Mouse (Mus musculus) neutrophil, adult 5-6 weeks (primary cell): Measurements from ENCODE around the gene Slc29a1. TPM values are rescaled to one million over a fixed set of nuclear protein-coding genes. Genes with fewer than 3 reads are reported as not detected.

Source experiments
- ATAC-seq: fragments of 151-379, 151-347 bp; 2 replicates; pipeline ENCODE4 v1.8.0; 2017; ENCODE audit warnings: mild to moderate bottlenecking, moderate TSS enrichment; ENCODE audit not compliant: insufficient number of reproducible peaks, poor library complexity, low FRiP score, severe bottlenecking; ENCODE audit errors: extremely low read depth
- total RNA-seq: library from RNA; stranded (forward); fragments of 200-1000 nt; gene quantifications from 2 replicates; pipeline ENCODE4 v1.2.3, GENCODE M21; 2017

Gene Slc29a1
- total RNA-seq, 1 experiment from 2014 or later = 5.9 TPM

- ATAC-seq = no peak
Measured at GRCm38 (mm10) chr17:45593479-45593878, 5.9 kb downstream of the Slc29a1 start.

GRCm38 (mm10) chr17:45592606-45593431, 6.6 kb downstream of the Slc29a1 start:
- ATAC-seq = no peak

GRCm38 (mm10) chr17:45591701-45592605, 7.5 kb downstream of the Slc29a1 start:
- ATAC-seq = no peak

DNA sequence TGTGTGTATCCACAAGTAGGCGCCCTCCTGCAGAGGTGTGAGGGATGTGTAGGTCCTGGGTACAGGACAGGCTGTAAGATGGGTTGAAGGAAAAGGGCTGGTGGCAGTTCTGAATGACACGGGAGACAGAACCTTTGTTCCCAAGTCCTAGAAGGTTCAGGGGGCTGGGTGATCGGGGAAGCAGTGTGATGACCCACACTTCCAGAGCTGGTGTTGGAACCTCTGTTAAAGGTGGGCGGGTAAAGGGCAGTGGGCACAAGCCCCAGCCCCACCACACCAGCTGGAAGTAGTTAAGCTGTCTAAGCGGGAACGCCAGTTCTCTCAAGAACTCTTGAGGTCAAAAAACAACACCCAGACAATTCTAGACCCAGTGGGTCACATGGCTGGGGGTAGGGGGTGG, 9.0 kb downstream of the Slc29a1 start:
- ATAC-seq = no peak

- ATAC-seq = no peak
Measured at GRCm38 (mm10) chr17:45589844-45590243, 9.6 kb downstream of the Slc29a1 start.

GRCm38 (mm10) chr17:45589236-45589635, 10.2 kb downstream of the Slc29a1 start:
- ATAC-seq = no peak

- no peak for ATAC-seq
Measured at GRCm38 (mm10) chr17:45588370-45588769, 11.0 kb downstream of the Slc29a1 start.

GRCm38 (mm10) chr17:45586449-45586837, 13.0 kb downstream of the Slc29a1 start:
- no peak for ATAC-seq

GRCm38 (mm10) chr17:45585725-45586448, 13.5 kb downstream of the Slc29a1 start:
- ATAC-seq = no peak

DNA sequence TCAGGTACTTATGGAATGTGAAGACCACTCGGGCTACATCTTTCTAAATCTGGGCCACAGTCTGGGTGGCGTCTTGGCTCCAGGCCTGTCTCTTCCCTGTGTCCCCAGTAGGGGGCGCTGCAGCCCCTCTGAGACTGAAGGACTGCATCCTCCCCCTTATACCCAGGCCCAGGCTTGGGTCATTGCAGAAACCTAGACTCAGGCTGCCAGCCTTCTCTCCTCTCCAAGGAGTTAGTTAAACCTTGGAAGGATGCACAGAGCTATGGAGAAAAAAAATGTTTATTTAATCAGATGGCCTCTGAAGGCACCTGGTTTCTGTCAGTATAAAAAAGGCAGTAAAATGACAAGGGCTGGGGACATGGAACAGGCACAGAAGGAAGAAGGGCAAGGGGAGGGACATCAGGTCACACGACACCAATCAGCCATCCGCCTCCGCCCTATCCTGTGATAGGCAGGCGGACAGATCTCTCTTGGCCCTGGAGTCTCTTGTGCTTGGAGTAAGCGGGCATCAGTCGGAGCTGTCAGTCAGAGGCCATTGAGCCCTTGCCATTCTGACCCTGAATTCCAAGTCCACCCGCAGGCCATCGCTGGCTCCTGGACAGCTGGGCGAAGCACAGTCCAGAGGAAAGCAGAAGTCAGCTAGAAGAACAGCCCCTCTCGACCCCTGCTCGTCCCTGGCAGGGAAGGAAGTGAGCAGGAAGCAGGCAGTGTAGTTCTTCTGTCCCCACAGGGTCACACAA, 14.3 kb downstream of the Slc29a1 start:
- peak; percentile 24; the same call in 1 of the 2 replicates for ATAC-seq

DNA sequence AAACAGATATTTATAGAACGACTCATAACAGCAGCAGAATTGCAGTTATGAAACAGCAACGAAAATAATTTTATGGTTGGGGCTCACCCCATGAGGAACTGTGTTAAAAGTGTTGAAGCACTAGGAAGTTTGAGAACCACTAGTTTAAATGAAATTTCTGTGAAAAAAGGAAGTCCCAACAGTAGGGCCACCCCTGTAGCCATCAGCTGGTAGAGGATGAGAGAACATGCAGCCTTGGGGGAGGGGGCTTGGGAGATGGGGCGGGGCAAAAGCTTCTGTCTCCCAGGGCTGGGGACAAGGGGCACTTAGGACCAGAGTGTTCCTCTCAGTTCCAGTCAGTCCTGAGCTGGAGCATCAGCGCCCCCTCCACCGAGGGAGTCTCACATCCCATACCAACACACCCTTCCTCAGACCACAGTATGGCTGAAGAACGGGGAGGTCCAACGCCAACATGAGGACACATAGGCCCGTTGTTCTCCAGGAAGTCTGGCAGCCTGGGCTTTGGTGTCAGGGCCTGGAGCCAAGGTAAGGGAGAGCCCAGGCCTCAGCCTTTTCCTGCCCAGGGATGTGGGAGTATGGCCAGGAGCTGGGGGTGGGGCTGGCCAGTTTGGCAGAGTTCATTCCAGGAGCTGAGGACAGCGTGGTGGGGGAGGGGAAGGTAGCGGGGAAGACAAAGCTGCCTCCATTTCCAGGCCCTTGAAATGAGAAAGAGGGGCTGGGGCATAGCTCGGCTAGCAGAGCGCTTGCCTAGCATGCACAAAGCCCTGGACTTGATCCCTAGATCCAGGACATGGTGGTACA, 15.1 kb downstream of the Slc29a1 start:
- ATAC-seq = no peak

- no peak for ATAC-seq
Measured at GRCm38 (mm10) chr17:45582715-45583355, 16.6 kb downstream of the Slc29a1 start.

GRCm38 (mm10) chr17:45582188-45582587, 17.2 kb downstream of the Slc29a1 start:
- no peak for ATAC-seq

GRCm38 (mm10) chr17:45581567-45581983, 17.8 kb downstream of the Slc29a1 start:
- ATAC-seq = peak; percentile 68

DNA sequence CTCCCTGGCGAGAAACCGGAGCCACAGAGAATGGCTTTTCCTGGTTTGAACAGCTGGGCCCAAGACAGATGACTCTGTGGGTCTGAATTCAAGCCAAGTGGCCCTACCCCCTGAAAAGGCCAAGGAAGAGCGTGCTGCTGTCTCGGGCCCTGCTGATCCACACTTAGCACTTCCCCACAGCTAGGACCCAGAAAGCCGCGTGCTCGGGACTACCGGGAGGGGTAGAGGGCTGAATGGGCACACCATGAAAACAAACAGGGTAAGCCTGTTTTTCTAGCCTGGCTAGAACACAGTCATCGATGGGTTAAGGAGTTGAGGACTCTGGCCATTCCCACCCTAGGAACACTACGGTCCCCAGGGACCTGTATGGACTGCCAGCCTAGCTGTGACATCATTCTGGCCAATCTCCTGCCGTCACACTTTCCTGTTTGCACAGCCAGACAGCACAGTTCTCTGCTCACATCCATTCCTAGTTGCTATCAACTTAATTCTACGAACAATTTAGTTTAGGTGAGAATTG, 18.4 kb downstream of the Slc29a1 start:
- no peak for ATAC-seq

DNA sequence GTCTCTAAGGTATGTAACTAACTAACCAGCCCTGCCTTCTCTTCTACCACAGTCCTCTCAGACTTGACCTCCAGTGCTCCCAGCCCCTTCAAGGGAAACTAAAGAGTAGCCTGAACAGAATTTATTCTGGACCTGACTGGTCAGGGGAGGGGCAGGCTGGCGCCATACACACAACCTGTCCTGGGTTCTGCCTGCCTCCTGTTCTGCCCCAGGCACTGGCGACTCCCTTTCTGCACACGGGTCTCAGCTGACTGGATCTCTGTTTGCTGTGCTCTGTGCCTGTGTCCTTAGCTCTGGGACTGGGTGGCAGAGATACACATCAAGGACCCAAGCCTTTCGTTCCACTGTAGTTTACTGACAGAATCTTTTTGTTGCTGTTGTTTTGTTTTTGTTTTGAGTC, 19.9 kb downstream of the Slc29a1 start:
- no peak for ATAC-seq

GRCm38 (mm10) chr17:45578843-45579242, 20.6 kb downstream of the Slc29a1 start:
- ATAC-seq = no peak
